Mouse (Mus musculus) regulatory T cell (primary cell): Measurements from ENCODE around the gene Ski.

Source experiments
- in situ Hi-C: fragments of 300-600 bp; cut with MboI, MseI; formaldehyde crosslinking; loops from one replicate; pipeline ENCODE4 v1.15.1; 2025; ENCODE audit warnings: high pct_unique_total_duplicates

The Ski gene

GRCm38 (mm10) chr4:155222552-155222840 is at the start of gene Ski:
Gene Ski, minus strand, starts transcription at chr4:155222592.
- in situ Hi-C loops, result no loop called here

GRCm38 (mm10) chr4:155268382-155268781 is 46.0 kb upstream of the Ski start:
- in situ Hi-C loops, result loop anchor here (5.0 kb wide), 1 partner anchor 84 kb away; no protein-coding TSS in a partner anchor

- in situ Hi-C loops, result loop anchor here (5.0 kb wide), 1 partner anchor 85 kb away; no protein-coding TSS in a partner anchor
Measured at GRCm38 (mm10) chr4:155267639-155268175, 45.3 kb upstream of the Ski start.

- in situ Hi-C loops, result loop anchor here (5.0 kb wide), 1 partner anchor 85 kb away; no protein-coding TSS in a partner anchor
Measured at GRCm38 (mm10) chr4:155267047-155267543, 44.7 kb upstream of the Ski start.

GRCm38 (mm10) chr4:155264521-155265321 is 42.3 kb upstream of the Ski start:
- in situ Hi-C loops, result loop anchor here (5.0 kb wide), 1 partner anchor 88 kb away; no protein-coding TSS in a partner anchor

- in situ Hi-C loops, result no loop called here
Measured at GRCm38 (mm10) chr4:155252253-155252652, 29.9 kb upstream of the Ski start.

- in situ Hi-C loops, result no loop called here
Measured at GRCm38 (mm10) chr4:155251147-155251546, 28.8 kb upstream of the Ski start.

GRCm38 (mm10) chr4:155250361-155251117 is 28.1 kb upstream of the Ski start:
- in situ Hi-C loops, result no loop called here

GRCm38 (mm10) chr4:155249648-155250351 is 27.4 kb upstream of the Ski start, which contains the start of gene Faap20:
Gene Faap20, plus strand, starts transcription at chr4:155249802.
- in situ Hi-C loops, result loop anchor here (5.0 to 10.0 kb wide), 2 partner anchors 152 to 285 kb away; partner anchors contain the start of genes Hes5 and Pank4

GRCm38 (mm10) chr4:155249257-155249647 is 26.9 kb upstream of the Ski start:
- in situ Hi-C loops, result loop anchor here (5.0 to 10.0 kb wide), 2 partner anchors 152 to 284 kb away; partner anchors contain the start of genes Hes5 and Pank4

- in situ Hi-C loops, result loop anchor here (5.0 to 10.0 kb wide), 2 partner anchors 151 to 283 kb away; partner anchors contain the start of genes Hes5 and Pank4
Measured at GRCm38 (mm10) chr4:155248054-155248453, 25.7 kb upstream of the Ski start.

- in situ Hi-C loops, result loop anchor here (5.0 to 10.0 kb wide), 2 partner anchors 149 to 282 kb away; partner anchors contain the start of genes Hes5 and Pank4
Measured at GRCm38 (mm10) chr4:155246691-155247105, 24.3 kb upstream of the Ski start.

- in situ Hi-C loops, result loop anchor here (5.0 to 10.0 kb wide), 2 partner anchors 149 to 281 kb away; partner anchors contain the start of genes Hes5 and Pank4
Measured at GRCm38 (mm10) chr4:155245770-155246492, 23.5 kb upstream of the Ski start.

GRCm38 (mm10) chr4:155243233-155243632 is 20.8 kb upstream of the Ski start:
- in situ Hi-C loops, result loop anchor here (10.0 kb wide), 1 partner anchor 278 kb away; the partner anchor contains the start of genes Hes5 and Pank4

- in situ Hi-C loops, result loop anchor here (10.0 kb wide), 1 partner anchor 277 kb away; the partner anchor contains the start of genes Hes5 and Pank4
Measured at GRCm38 (mm10) chr4:155242292-155242691, 19.9 kb upstream of the Ski start.

- in situ Hi-C loops, result loop anchor here (10.0 kb wide), 1 partner anchor 277 kb away; the partner anchor contains the start of genes Hes5 and Pank4
Measured at GRCm38 (mm10) chr4:155241789-155242188, 19.4 kb upstream of the Ski start.

GRCm38 (mm10) chr4:155239494-155239893 is 17.1 kb upstream of the Ski start:
- in situ Hi-C loops, result loop anchor here (5.0 kb wide), 1 partner anchor 48 kb away; no protein-coding TSS in a partner anchor

- in situ Hi-C loops, result loop anchor here (5.0 kb wide), 1 partner anchor 49 kb away; no protein-coding TSS in a partner anchor
Measured at GRCm38 (mm10) chr4:155238276-155238675, 15.9 kb upstream of the Ski start.

- in situ Hi-C loops, result loop anchor here (5.0 kb wide), 1 partner anchor 50 kb away; no protein-coding TSS in a partner anchor
Measured at GRCm38 (mm10) chr4:155236737-155237385, 14.5 kb upstream of the Ski start.
